ENCODE assay signal across 23 mouse cellular contexts in genomic region chr9:24351402-24351801, GRCm38 (mm10).
"Had no signal": no experiment of that assay in that cellular context is flagged by ENCODE, and none has a peak within 500 bp of the region (broad histone marks: within the 10 kb centered on the region; RNA-seq: fewer than 3 reads in every experiment).

No protein-coding gene starts in this region.

- H3K27ac ChIP-seq: hindbrain, embryonic 12.5 days; hindbrain, embryonic 15.5 days; hindbrain, postnatal 0 days; kidney, embryonic 15.5 days; kidney, postnatal 0 days; limb, embryonic 12.5 days; liver, embryonic 12.5 days; liver, embryonic 14.5 days had no signal

- H3K9me3 ChIP-seq: heart, embryonic 12.5 days; hindbrain, embryonic 12.5 days; hindbrain, embryonic 15.5 days; kidney, embryonic 15.5 days; liver, embryonic 12.5 days had no signal

- ATAC-seq: forebrain, postnatal 0 days; hindbrain, postnatal 0 days; intestine, embryonic 16.5 days; liver, embryonic 12.5 days had no signal

- H3K4me1 ChIP-seq: heart, embryonic 12.5 days; hindbrain, embryonic 12.5 days; hindbrain, embryonic 15.5 days; kidney, embryonic 15.5 days; limb, embryonic 12.5 days; liver, embryonic 12.5 days had no signal

- H3K27me3 ChIP-seq: heart, embryonic 12.5 days; hindbrain, embryonic 12.5 days; hindbrain, embryonic 15.5 days; kidney, embryonic 15.5 days; limb, embryonic 12.5 days; liver, embryonic 12.5 days had no signal

- H3K4me3 ChIP-seq: heart, embryonic 12.5 days; hindbrain, embryonic 12.5 days; hindbrain, embryonic 15.5 days; kidney, embryonic 15.5 days; limb, embryonic 12.5 days; liver, embryonic 12.5 days had no signal

- H3K9ac ChIP-seq: forebrain, postnatal 0 days; heart, embryonic 12.5 days; hindbrain, embryonic 12.5 days; hindbrain, embryonic 15.5 days; kidney, embryonic 15.5 days; limb, embryonic 12.5 days; liver, embryonic 12.5 days; liver, embryonic 14.5 days had no signal

- H3K36me3 ChIP-seq: heart, embryonic 12.5 days; hindbrain, embryonic 12.5 days; hindbrain, embryonic 15.5 days; kidney, embryonic 15.5 days; limb, embryonic 12.5 days; liver, embryonic 12.5 days had no signal

- DNase-seq: forebrain, postnatal 0 days; gastrocnemius, postnatal 36 days; heart, adult 18-20 months; heart, postnatal 10 days; heart, postnatal 36 days; kidney, adult 11 months; kidney, adult 2 months; kidney, adult 9 months; kidney, postnatal 14 days; kidney, postnatal 36 days; layer of hippocampus, adult 9-11 months; layer of hippocampus, postnatal 36 days; left cerebral cortex, postnatal 4 days had no signal

- H3K4me2 ChIP-seq: heart, embryonic 12.5 days; hindbrain, embryonic 12.5 days; hindbrain, embryonic 15.5 days; kidney, embryonic 15.5 days; limb, embryonic 12.5 days; liver, embryonic 12.5 days had no signal
